Mouse (Mus musculus): Measurements from ENCODE around the gene Polr2i.
"Not testable (repeated sequence)": the region's sequence is repeated elsewhere in the genome, so short reads cannot be mapped to it uniquely, and the experiment has no call there.

Gene Polr2i

DNA sequence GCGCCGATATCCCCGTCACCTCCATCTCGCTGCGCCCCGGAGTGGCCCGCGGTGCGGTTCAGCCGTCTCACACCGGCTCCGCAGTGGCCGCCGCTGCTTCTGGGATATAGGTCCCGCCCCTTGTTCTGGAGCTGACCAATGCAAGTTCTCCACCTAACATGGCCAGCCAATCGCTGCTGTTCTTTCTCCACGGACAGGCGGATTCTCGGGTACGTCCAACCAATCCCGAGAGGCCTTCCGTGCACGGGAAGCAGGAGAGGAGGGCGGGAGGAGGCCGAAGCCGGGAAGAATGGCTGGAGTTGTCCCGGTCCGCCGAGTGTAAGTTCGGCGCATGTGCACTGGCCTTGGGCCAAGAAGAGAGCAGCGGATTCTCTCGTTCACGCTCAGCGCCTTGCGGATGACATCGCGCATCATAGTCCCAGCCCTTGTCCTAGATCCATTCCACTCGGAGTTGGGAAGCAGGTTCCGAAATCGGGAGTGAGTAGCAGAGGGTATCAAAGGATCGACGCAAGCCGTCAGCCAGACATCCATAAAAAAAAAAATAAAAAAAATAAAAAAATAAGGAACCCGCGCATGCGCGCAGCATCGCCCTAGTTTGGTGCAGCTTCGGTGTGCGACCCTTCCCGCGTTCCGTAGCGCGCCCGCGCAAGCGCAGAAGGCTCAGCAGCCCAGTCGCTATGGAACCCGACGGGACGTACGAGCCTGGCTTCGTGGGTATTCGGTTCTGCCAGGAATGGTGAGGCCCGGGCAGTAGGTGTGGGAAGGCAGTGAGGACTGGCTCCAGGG is at the start of gene Polr2i, which contains the start of gene Tbcb:
Gene Polr2i (plus strand): TSS at position 280 of the 786 bp plus-strand sequence.
Gene Tbcb (minus strand): TSS at position 604 of the 786 bp plus-strand sequence.
- DNase-seq (ENCODE audit: low spot score), result peak; percentile 99

DNA sequence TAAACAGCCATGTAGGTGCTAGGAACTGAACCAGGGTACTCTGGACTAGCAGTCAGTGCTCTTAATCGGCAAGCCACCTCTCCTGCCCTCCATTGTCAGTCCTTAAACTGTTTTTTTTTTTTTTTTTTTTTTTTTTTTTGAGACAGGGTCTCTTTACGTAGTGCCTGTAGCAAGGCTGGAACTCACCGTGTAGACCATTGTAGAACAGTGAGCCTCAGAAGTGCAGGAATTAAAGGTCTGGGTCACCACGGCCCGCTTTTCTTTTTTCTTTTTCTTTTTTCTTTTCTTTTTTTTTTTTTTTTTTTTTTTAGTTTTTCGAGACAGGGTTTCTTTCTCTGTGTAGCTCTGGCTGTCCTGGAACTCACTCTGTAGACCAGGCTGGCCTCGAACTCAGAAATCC is 48.6 kb upstream of the Polr2i start:
- DNase-seq (ENCODE audit: low spot score), result not testable (repeated sequence)

DNA sequence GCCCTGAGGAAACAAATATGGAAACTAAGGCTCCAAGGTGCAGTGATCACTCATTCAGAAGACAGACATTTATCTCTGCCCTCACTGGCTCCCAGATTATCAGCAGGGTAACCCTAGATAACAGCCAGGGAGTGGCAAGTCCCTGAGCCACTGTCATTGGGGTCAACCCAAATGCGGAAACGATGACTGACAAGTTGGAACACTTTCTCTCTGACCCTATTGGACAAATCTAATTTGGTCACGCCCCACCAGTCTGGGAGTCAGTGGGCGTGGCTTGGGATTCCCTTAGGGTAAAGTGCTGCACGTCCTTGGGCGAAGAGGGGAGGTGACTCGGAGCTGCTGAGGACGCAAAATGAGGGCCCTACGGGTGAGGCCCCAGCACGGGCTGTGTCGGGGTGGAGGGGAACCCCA is 47.9 kb upstream of the Polr2i start, which contains the start of gene Cox7a1:
Gene Cox7a1 (plus strand): TSS at position 266 of the 411 bp plus-strand sequence.
- peak; percentile 90 for DNase-seq (ENCODE audit: low spot score)

DNA sequence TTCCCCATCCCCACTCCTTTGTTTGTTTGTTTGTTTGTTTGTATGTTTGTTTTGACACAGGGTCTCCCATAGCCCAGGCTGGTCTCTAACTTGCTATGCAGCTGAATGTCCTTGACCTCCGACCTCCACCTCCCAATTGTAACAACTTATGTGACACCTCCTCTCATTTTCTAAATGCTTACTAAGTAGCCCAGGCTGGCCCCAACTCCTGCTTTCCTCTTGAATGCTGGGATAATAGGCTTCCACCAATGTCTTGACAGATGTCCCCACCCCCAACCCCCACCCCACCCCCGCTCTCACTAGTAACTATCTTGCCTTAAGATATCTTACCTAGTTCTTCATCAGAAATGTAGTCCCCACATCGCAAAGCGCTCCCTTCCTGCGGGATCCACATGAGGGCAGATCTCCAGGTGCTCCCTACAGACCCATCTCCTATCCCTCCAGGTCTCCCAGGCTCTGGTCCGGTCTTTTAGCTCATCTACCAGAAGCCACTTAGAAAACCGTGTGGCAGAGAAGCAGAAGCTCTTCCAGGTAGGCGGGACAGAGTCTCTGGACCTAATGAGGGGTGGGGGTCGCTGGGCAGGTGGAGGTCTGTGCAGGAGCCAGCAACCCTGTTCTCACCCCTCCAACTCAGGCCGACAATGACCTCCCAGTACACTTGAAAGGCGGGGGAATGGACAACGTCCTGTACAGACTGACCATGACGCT is 47.0 kb upstream of the Polr2i start:
- DNase-seq (ENCODE audit: low spot score), result no peak

DNA sequence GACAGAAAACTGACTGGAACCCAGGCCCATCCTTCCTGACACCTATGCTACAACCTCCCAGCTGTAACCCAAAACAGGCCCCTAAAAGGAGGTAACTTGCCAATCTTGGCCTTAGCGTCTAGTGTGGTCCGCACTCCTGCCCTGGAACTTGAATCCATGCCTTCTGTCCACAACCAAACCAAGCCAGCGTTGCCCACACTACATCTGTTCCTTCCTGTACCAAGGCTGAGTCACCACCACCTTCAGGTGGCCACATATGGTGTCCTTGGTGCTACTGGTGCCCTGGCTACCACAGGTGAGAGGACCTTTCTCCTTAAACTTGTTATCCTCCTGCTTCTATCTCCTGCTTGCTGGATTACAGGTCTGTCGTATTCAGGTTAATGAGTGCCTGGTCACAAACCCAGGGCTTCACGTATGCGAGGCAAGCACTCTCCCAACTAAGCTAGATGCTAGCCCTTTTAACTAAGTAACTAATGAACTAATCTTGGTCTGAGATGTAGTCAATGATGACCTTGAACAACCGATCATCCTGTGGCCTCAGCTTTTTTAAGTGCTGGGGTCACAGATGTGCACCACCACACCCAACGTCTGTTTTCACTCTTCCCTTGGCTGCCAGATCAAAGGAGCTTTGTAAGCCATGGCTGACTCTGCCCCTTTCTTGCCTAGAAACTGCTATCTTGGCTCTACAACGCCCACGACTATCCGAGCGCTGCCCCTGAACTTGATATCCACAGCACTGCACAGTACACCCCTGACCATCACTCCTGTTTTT is 43.2 kb upstream of the Polr2i start:
- no peak for DNase-seq (ENCODE audit: low spot score)

DNA sequence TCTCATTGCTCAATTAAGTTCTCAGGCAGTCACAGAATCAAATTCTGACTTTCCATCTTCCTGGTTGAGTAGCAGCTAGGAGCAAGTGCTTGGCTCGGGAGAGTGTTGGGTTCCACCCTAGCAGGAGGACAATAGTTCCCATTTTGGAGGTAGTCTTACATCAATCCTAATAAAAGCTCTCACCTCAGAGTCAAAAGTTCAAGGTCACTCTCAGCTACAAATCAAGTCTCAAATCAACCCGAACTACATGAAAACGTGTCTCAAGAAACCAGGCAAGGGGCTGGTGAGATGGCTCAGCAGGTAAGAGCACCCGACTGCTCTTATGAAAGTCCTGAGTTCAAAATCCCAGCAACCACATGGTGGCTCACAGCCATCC is 42.6 kb upstream of the Polr2i start:
- no peak for DNase-seq (ENCODE audit: low spot score)

DNA sequence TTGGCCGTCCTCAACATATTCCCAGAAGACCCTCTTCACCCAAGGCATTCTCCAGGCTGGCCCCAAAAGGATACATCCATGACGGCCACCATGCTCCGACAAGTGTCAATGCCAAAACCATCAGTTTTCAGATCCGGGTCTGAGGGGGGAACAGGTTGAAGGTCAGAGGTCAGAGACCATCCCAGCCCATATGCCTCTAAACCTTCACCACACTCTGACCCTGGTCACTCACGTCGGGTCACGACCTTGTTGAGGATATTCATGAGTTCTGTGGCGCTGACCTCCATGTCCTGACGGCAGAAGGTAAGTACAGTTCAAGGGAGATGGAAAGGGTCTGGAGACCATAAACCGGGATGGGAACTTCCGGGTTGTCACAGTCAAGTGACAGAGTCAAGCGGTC is 39.7 kb upstream of the Polr2i start:
- no peak for DNase-seq (ENCODE audit: low spot score)

DNA sequence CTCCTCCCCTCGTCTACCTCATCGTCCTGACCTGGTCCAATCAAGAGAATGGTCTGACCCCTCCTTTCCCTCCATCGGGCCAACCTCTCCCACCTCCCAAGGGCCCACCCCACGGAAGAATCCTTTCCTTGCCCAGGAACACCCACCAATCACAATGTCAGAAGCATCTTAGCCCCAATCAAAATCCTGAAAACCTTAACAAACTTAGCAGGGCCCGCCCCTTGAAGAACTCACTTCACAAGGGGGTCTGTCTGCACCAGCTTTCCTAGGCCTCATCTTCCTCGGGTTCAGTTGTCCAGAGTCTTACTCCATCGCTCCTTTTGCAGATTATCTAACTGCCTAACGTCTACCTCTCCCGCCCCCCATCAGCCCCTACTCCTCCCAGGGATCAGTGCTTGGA is 38.7 kb upstream of the Polr2i start:
- DNase-seq (ENCODE audit: low spot score), result no peak

DNA sequence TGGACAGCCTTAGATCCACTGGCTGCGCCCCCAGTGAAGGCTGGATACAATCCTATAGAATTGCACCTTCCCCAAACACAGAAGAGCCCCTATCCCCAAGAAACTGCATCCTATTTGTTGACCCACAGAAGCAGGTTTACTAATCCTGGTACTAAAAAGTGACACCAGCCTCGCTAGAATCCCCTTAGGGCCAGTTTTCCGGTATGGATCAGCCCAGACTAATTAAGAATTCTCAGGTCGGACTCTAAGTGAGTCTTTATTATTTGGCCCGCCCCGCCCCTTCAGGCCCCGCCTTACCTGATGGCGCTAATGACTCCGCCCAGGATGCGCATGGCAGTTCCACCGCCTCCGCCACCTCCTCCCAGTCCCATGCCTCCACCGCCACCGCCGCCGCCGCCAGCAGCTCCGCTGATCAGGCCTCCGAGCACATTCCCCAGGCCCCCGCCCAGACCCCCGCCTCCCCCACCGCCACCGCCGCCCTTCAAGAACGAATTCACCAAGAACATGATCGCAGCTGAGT is 38.1 kb upstream of the Polr2i start:
- DNase-seq (ENCODE audit: low spot score), result peak; percentile 84

DNA sequence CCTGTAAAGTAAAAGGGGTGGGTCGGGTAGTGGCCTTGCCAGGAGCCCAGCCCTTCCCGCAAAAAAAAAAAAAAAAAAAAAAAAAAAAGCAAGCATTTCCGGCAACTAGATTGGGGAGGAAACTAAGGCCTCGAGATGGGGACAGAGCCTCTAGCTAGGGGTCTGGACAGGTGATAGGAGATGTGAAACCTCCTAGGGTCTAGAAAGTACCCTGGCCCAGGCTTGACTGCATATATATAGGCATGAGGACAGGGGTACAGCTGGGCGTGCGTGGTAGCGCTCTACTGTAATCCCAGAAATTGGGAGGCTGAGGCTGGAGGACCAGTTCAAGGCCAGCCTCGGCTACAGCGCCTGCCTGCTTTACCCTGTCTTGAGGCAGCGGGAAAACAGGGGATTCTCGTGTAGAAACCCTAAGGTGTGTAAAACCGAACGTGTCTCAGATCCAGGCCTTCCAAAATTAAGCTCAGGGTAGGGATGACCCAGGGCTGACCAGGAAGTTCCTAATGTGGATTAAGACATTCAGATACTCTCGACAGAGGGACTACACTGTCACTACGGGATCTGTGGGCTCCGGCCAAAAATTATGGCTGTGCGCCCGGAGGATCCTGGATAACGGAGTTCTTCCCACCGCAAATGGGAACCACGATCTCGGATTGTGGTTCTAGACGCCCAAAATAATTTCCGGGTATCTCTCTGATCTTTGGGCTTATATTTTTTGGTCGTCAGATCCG is 37.5 kb upstream of the Polr2i start:
- peak; percentile 40 for DNase-seq (ENCODE audit: low spot score)

DNA sequence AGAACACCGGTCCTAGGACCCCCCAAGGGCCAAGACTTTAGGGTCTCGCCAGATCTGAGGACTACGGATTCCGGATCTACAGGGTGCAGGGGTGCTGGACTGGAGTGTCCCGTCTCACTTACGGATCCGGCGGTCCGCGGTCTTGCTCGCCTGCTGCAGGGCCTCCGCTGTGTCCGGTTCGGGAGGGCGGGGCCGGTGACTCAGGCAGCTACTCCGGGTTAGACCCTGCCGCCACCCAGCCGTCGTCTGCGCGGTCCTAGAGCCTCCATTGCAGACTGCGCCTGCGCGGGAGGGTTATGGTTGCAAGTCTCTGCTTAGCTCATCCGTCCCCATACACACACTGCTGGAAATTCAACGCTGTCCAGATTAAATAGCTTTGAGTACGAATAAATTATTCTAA is 36.9 kb upstream of the Polr2i start:
- peak; percentile 98 for DNase-seq (ENCODE audit: low spot score)

DNA sequence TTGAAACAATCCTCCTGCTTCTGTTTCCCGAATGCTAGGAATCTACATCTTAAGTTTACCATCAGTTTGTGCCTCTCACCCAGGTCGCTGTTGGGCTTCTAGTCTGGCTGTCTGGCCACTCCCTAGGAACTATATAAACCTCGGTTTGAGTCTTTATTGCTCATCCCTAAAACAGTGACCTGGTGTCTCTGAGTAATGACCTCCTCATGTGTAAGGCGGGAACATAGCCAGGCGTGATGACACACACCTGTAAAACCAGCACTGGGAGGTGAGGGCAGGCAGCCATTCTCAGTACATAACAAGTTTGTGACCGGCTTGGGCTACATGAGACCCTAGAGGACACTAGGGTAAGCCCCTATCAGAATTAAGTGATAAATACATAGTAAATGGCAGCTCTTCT is 36.3 kb upstream of the Polr2i start:
- no peak for DNase-seq (ENCODE audit: low spot score)

DNA sequence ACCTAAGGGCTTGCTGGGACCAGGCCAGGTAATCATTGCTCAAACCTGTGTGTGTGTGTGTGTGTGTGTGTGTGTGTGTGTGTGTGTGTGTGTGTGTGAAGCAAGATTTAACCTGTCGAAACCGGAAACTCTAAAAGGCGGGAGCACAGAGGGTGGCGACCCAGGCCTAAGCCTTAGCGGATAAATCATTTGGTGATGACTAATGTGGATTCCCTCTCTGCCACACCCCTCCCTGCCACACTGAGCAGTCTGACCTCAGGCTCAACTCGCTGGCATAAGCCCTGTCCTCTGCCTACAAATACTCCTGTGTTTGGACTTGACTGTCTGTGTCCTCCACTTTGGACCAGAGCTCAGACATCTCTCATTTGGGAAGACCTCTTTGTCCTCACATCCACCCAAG is 35.6 kb upstream of the Polr2i start:
- peak; percentile 71 for DNase-seq (ENCODE audit: low spot score)

DNA sequence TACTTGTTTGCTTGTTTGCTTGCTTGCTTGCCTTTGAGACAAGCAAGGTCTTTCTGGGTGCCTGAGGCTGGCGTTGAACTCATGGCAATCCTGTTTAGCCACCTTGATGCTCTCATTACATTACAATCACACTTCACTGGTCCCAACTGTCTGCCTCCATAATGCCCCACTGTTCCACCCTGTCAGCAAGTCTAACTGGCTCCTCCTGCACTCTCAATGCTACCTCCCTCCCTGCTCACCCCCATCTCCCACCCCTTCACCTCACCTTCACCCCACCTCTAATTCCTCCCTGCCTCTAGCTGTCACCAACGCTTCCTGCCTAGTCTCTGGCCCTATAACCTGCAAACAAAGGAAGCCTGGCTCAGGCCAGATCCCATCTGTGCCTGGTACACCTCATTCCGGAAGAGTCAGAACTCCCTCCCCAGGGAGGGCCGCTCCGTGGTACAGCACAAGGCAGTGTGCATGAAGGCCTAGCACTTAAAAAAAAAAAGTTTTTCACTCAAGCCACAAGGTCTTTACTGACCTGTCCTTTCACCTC is 34.1 kb upstream of the Polr2i start:
- no peak for DNase-seq (ENCODE audit: low spot score)

DNA sequence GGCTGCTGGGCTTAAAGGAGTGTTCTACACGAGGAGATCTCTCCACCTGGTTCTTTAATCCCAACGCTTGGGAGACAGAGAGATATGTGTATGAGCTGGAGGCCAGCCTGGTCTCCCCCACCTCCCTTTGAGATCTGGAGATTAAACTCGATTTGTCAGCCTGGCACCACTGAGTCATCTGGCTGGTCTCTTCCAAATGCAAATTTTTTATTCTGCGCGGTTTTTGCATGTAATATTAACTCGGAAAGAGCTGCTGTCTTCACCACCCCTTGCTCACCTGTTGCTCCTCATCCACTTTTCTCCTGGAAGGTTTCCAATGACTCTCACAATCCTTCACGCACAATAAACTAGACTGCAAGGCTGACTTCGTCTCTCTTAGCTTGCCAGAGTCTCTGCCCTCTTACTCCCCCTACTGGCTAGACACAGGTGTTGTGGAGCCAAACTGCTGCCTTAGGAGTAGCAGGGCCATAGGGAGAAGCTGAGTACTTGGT is 33.2 kb upstream of the Polr2i start, which contains the start of gene Capns1:
Gene Capns1 (minus strand): TSS at position 331 of the 491 bp plus-strand sequence.
- peak; percentile 65 for DNase-seq (ENCODE audit: low spot score)

DNA sequence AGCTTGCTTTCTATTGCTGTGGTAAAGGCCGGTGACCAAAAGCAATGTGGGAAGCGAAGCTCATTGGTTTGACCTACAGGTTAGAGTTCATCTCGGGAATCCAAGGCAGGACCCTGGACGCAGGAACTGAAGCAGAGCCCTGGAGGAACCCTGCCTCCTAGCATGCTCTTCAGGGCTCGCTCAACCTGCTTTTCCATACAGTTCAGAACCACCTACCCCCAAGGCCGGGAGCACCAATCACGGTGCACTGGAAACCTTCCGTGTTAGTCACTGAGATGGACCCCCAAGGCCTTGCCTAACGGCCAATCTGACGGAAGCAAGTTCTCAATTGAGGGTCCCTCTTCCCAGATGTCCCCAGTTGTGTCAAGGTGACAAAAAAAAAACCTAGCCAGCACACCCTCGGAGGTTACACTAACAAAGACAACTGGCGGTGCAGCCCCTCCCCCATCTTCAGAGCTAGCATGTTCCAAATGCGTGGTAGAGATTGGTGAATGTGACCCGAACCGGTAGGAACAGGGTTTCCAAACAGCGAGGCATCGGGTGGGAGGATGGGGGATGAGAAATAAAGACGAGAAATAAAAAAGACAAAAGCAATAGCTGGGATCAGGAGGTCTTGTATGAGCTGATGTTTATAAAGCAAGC is 32.1 kb upstream of the Polr2i start:
- no peak for DNase-seq (ENCODE audit: low spot score)

DNA sequence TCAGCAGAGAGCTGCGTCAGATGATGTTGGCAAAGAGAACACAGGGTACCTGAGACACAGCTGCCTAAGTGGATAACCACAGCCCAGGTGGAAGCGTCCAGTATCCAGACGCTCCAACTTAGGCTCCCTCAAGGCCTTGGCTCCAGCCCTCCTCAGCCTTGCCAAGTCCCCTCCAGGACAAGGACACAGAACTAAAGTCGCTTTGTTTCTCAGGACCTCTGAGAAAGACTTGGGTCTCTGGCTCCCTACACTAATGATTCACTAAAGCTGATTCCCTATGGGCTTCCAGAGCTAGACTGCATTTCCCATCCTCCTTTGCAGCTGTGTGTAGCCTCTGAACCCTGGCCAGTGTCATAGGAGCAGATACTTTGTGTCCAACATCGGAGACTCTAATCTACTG is 31.5 kb upstream of the Polr2i start:
- DNase-seq (ENCODE audit: low spot score), result no peak

DNA sequence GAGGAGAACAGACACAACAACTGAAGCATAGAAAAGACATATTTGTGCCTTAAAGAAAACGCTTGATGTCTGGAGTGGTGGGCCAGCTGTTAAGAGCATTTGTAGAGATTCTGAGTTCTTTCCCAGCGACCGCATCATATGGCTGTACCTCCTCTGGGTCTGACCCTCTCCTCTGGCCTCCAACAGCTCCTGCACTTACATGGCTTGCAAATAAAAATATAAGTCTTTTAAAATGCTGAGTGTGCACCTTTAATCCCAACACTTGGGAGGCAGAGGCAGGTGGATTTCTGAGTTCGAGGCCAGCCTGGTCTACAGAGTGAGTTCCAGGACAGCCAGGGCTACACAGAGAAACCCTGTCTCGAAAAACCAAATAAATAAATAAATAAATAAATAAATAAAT is 31.1 kb upstream of the Polr2i start:
- DNase-seq (ENCODE audit: low spot score), result not testable (repeated sequence)

DNA sequence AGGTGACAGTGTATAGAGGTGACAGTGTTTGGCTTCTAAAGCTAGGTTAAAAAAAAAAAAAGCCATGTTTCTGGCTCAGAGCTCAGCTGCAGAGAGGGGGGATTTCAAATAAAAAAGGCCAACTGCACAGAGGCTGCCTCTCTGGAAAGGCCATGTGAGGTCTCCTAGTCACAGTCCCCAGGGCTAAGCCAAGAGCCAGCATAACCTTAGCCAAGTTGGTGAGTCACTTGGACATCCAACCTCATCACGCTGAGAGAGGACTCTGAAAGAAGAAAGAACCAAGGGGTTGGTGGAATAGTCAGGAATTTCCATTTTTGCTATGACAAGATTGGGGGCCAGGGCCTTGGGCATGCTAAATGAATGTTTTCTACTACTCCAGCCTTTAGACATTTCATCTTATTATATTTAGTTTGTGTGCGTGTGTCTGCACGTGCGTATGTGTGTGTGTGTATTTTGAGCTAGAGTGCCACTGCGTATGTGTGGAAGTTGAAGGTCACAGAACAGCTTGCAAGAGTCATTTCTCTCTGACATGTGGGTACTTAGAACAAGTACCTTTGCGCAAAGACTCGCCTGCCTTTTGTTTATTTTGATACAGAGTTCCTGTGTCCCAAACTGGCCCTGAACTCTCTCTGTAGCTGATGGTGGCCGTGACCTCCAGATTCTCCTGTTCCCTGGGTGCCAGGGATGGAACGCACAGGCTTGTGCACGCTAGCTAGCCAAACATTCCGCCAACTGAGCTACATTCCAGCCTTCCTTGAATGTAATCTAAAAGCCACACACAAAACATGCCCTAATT is 28.7 kb upstream of the Polr2i start:
- no peak for DNase-seq (ENCODE audit: low spot score)

DNA sequence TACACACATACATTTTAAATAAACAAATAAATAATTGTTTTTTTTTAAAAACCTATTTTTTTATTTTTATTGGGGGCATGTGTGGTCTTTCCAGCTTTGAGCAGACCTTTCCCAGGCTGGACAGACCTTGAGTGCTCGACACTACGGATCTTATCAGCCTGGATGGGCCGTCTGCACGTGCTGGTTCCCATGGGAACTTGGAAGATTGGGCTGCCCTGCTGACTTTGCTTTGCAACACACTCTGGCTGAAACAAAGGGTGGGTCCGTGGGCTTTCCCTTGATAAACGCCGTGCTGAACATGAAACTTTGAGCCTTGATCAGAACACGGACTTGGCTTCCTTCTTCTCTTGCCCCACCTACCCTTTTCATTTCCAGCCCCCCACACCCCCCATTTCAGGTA is 27.4 kb upstream of the Polr2i start:
- DNase-seq (ENCODE audit: low spot score), result no peak

All from urinary bladder, postnatal 14 days (tissue).